Mouse (Mus musculus): ENCODE data around the gene Olfr427. TPM values are rescaled to one million over a fixed set of nuclear protein-coding genes. Genes with fewer than 3 reads are reported as not detected.
"Not testable (repeated sequence)": the region's sequence is repeated elsewhere in the genome, so short reads cannot be mapped to it uniquely, and the experiment has no call there.

Gene Olfr427
- not detected in 2 replicates for polyA plus RNA-seq (2015; fragmentation: Nextera tagmentation; extraction: Ambion mirVana)

GRCm38 (mm10) chr1:174096591-174096990 lies at the start of gene Olfr427:
Gene Olfr427 (plus strand): TSS chr1:174096891.
- H3K27me3 ChIP-seq, result no peaks in the 10 kb centered on the region
- no peak within 1 kb of the TSS for H3K27ac ChIP-seq
- ATAC-seq (ENCODE audit: low FRiP score, low read depth), result no peak
- H3K4me2 ChIP-seq (replicated peaks), result no peak within 1 kb of the TSS
- no peaks in the 10 kb centered on the region for H3K36me3 ChIP-seq
- 83% methylated on average over 1 of the region's 1 CpGs for WGBS
- no peaks in the 10 kb centered on the region for H3K4me1 ChIP-seq
- H3K9ac ChIP-seq, result no peak within 1 kb of the TSS
- no peak within 1 kb of the TSS for H3K4me3 ChIP-seq
- H3K9me3 ChIP-seq, result no peaks in the 10 kb centered on the region

DNA sequence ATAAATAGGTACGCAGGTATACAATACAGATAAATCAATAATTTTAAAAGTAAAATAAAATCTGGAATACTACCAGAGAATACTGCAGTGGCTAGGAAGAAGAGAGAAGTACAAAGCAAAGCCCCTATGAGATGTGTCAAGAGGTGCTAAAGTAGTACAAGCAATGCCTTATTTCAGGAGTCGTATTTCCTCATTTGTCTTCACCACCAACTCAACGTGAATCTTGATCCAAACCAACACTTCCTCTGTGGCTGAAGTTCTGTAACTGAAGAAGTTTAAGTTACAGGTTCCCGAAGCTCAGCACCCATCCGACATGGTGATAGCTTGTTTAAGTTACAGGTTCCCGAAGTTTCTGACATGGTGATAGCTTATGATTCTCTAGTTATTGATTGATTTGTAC lies 48.5 kb upstream of the Olfr427 start:
- ATAC-seq (ENCODE audit: low FRiP score, low read depth); H3K4me1 ChIP-seq; H3K4me2 ChIP-seq (replicated peaks); H3K4me3 ChIP-seq; H3K9ac ChIP-seq; H3K36me3 ChIP-seq; H3K27ac ChIP-seq; H3K9me3 ChIP-seq; H3K27me3 ChIP-seq: not testable (repeated sequence)
- 80% methylated on average over 6 of the region's 6 CpGs for WGBS

DNA sequence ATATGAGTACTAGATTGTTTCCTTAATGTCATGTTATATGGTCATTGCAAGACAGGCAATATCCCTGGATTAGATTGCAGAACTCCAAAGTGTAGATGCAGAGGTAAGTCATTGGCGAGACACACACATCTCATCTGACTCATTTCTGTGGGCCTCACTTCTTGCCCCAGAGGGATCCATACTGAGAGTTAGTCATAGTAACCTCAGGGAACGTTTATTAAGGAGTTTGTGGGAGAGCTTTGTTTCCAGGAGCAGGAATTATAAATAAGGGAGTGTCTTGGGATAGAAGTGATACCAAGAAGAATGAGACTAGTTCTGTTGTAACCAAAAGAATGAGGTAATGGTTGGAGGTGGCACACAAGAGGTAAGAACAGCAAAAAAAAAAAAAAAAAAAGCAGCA lies 47.8 kb upstream of the Olfr427 start, which contains the start of gene Olfr432:
TSS of gene Olfr432 (plus strand) at position 313 of the 400 bp plus-strand sequence.
- no peaks in the 10 kb centered on the region for H3K4me1 ChIP-seq
- no peak for ATAC-seq (ENCODE audit: low FRiP score, low read depth)
- WGBS, result 73% methylated on average over 2 of the region's 2 CpGs

DNA sequence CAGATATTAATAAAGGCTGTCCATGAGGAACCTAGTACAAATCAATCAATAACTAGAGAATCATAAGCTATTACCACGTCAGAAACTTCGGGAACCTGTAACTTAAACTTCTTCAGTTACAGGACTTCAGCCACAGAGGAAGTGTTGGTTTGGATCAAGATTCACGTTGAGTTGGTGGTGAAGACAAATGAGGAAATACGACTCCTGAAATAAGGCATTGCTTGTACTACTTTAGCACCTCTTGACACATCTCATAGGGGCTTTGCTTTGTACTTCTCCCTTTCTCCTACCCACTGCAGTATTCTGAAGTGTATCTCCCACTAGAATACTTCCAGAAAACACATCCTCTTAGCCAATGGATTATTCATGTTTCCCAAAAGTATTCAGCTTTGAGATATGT lies 47.3 kb upstream of the Olfr427 start:
- not testable (repeated sequence) for H3K9me3 ChIP-seq

More for the DNA sequence above, 47.8 kb upstream of the Olfr427 start, which contains the start of gene Olfr432:
- H3K9me3 ChIP-seq, result no peaks in the 10 kb centered on the region
- H3K27ac ChIP-seq, result no peak within 1 kb of the TSS
- no peak within 1 kb of the TSS for H3K9ac ChIP-seq
- H3K4me2 ChIP-seq (replicated peaks), result no peak within 1 kb of the TSS
- H3K4me3 ChIP-seq, result no peak within 1 kb of the TSS
- H3K27me3 ChIP-seq, result no peaks in the 10 kb centered on the region
- H3K36me3 ChIP-seq, result no peaks in the 10 kb centered on the region

DNA sequence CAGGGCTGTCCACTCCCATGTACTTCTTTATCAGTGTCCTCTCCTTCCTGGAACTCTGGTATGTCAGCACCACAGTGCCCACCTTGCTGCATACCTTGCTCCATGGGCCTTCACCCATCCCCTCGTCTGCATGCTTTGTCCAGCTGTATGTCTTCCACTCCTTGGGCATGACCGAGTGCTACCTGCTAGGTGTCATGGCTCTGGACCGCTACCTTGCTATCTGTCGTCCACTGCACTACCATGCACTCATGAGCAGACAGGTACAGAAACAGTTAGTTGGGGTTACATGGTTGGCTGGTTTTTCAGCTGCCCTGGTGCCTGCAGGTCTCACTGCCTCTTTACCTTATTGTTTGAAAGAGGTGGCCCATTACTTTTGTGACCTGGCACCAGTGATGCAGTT lies 46.2 kb upstream of the Olfr427 start:
- Histone ChIP-seq H3K9ac (no peak overlapping the region), H3K4me1 (no peaks in the 10 kb centered on the region), H3K36me3 (no peaks in the 10 kb centered on the region), H3K9me3 (no peaks in the 10 kb centered on the region), H3K27ac (no peak overlapping the region), H3K4me2 (replicated peaks) (no peak overlapping the region), H3K4me3 (no peak overlapping the region), H3K27me3 (no peaks in the 10 kb centered on the region)
- WGBS, result 87% methylated on average over 4 of the region's 4 CpGs
- no peak for ATAC-seq (ENCODE audit: low FRiP score, low read depth)

More for the DNA sequence above, 47.3 kb upstream of the Olfr427 start:
- H3K4me2 ChIP-seq (replicated peaks); H3K36me3 ChIP-seq; H3K9ac ChIP-seq; H3K4me1 ChIP-seq; H3K27me3 ChIP-seq; ATAC-seq (ENCODE audit: low FRiP score, low read depth); H3K4me3 ChIP-seq; H3K27ac ChIP-seq: not testable (repeated sequence)
- 71% methylated on average over 4 of the region's 4 CpGs for WGBS

DNA sequence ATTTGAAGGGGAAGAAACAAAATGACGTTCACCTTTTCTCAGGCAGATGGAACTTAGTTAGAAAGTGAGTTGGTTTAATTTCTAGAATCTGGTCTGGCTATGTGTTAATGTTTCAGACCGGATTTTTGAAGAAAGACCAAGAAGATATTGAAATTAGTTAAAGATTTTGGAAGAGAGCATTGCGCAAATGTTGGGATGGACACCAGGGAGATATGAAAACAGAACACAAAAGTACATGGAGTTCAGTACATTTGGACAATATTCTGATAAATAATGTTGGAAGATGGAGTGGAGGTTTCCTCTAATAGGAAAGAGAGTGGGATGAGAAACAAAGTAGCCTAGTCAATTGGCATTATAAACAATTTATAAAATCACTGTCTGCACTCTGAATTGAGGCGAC lies 45.2 kb upstream of the Olfr427 start:
- Histone ChIP-seq H3K9me3 (no peaks in the 10 kb centered on the region), H3K36me3 (no peaks in the 10 kb centered on the region), H3K4me2 (replicated peaks) (no peak overlapping the region), H3K27me3 (no peaks in the 10 kb centered on the region), H3K4me3 (no peak overlapping the region), H3K27ac (no peak overlapping the region), H3K9ac (no peak overlapping the region), H3K4me1 (no peaks in the 10 kb centered on the region)
- WGBS, result 84% methylated on average over 4 of the region's 4 CpGs
- no peak for ATAC-seq (ENCODE audit: low FRiP score, low read depth)

DNA sequence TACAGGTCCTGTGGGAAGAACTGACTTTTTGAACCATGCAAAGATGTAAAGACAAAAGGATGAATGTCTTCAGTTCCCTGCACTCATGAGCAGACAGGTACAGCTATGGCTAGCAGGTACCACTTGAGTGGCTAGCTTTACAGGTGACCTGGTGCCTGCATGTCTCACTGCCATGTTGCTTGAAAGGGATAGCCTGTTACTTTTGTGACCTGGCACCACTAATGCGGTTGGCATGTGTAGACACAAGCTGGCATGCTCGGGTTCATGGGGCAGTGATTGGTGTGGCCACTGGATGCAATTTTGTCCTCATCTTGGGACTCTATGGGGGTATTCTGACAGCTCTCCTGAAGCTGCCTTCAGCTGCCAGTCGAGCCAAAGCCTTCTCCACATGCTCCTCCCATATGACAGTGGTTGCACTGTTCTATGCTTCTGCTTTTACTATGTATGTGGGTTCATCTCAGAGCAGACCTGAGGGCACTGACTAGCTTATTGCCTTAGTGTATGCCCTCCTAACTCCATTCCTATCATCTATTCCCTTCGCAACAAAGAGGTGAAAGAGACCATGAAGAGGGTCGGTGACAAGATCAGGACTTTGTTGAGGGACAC lies 44.7 kb upstream of the Olfr427 start:
- H3K4me3 ChIP-seq, result no peak overlapping the region
- H3K9ac ChIP-seq, result no peak overlapping the region
- H3K4me1 ChIP-seq, result no peaks in the 10 kb centered on the region
- no peaks in the 10 kb centered on the region for H3K36me3 ChIP-seq
- H3K27ac ChIP-seq, result no peak overlapping the region
- no peaks in the 10 kb centered on the region for H3K27me3 ChIP-seq
- WGBS, result 80% methylated on average over 5 of the region's 5 CpGs
- ATAC-seq (ENCODE audit: low FRiP score, low read depth), result no peak
- no peaks in the 10 kb centered on the region for H3K9me3 ChIP-seq
- H3K4me2 ChIP-seq (replicated peaks), result no peak overlapping the region

DNA sequence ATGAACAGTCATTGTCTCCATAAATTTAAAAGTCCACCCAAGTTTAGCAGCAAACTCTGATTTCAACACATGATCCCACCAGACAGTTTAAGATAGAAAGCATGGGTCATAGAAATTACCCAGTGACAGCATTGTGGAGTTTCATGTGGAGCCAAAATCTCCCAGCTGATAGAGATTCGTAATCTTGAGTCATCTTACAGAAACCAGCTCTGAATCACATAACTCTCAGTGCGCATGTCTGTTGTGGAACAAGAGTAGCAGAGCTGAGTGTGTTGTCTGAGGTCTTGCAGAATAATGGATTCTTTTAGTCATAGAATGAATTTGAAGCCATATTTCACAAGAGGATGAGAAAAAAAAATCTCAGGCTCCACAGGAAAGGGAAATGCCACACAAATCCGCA lies 43.7 kb upstream of the Olfr427 start:
- H3K9me3 ChIP-seq, result no peaks in the 10 kb centered on the region
- no peaks in the 10 kb centered on the region for H3K27me3 ChIP-seq
- no peak overlapping the region for H3K4me3 ChIP-seq
- no peak overlapping the region for H3K27ac ChIP-seq
- no peak for ATAC-seq (ENCODE audit: low FRiP score, low read depth)
- no peak overlapping the region for H3K9ac ChIP-seq
- H3K4me1 ChIP-seq, result no peaks in the 10 kb centered on the region
- WGBS, result 85% methylated on average over 3 of the region's 3 CpGs
- H3K36me3 ChIP-seq, result no peaks in the 10 kb centered on the region
- no peak overlapping the region for H3K4me2 ChIP-seq (replicated peaks)

GRCm38 (mm10) chr1:174055248-174055647 lies 41.4 kb upstream of the Olfr427 start:
- no peak overlapping the region for H3K9ac ChIP-seq
- H3K27me3 ChIP-seq, result no peaks in the 10 kb centered on the region
- H3K9me3 ChIP-seq, result no peaks in the 10 kb centered on the region
- WGBS, result 84% methylated on average over 2 of the region's 2 CpGs
- ATAC-seq (ENCODE audit: low FRiP score, low read depth), result no peak
- H3K36me3 ChIP-seq, result no peaks in the 10 kb centered on the region
- H3K4me1 ChIP-seq, result no peaks in the 10 kb centered on the region
- H3K4me2 ChIP-seq (replicated peaks), result no peak overlapping the region
- H3K27ac ChIP-seq, result no peak overlapping the region
- H3K4me3 ChIP-seq, result no peak overlapping the region

GRCm38 (mm10) chr1:174066305-174066704 lies 30.4 kb upstream of the Olfr427 start, which contains the start of gene Olfr430:
Gene Olfr430 (plus strand): TSS chr1:174066605.
- H3K27ac ChIP-seq, result no peak within 1 kb of the TSS
- ATAC-seq (ENCODE audit: low FRiP score, low read depth), result no peak
- no peak within 1 kb of the TSS for H3K4me2 ChIP-seq (replicated peaks)
- no peaks in the 10 kb centered on the region for H3K9me3 ChIP-seq
- H3K36me3 ChIP-seq, result no peaks in the 10 kb centered on the region
- H3K4me1 ChIP-seq, result no peaks in the 10 kb centered on the region
- H3K4me3 ChIP-seq, result no peak within 1 kb of the TSS
- H3K27me3 ChIP-seq, result no peaks in the 10 kb centered on the region
- H3K9ac ChIP-seq, result no peak within 1 kb of the TSS
- WGBS, result 86% methylated on average over 3 of the region's 3 CpGs

DNA sequence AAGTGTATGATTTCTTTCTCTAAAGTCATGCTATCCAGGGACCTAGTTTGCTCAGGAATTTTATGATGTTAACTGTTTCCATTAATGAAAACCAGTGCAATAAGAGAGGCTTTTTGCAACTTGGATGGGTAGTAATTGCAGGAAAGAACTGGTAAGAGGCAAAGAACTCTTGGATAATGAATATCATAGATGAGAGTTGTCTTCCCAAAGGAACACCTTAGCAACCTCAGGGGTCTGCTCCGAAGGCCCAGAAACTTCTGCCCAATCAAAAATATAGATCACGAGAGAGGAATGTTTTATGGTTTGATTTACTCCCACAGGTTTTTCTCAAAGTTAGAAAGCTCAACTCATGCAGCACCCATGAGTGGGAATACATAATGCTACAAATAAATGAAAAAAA lies 12.7 kb upstream of the Olfr427 start, which contains the start of gene Olfr429:
TSS of gene Olfr429 (plus strand) at position 301 of the 400 bp plus-strand sequence.
- Histone ChIP-seq H3K27ac (no peak within 1 kb of the TSS), H3K9me3 (no peaks in the 10 kb centered on the region), H3K36me3 (no peaks in the 10 kb centered on the region), H3K4me2 (replicated peaks) (no peak within 1 kb of the TSS), H3K27me3 (no peaks in the 10 kb centered on the region), H3K9ac (no peak within 1 kb of the TSS), H3K4me3 (no peak within 1 kb of the TSS), H3K4me1 (no peaks in the 10 kb centered on the region)
- WGBS, result 84% methylated on average over 2 of the region's 2 CpGs
- ATAC-seq (ENCODE audit: low FRiP score, low read depth), result no peak

- ATAC-seq (ENCODE audit: low FRiP score, low read depth), result no peak
- H3K4me3 ChIP-seq, result no peak overlapping the region
- no peak overlapping the region for H3K27ac ChIP-seq
- no peaks in the 10 kb centered on the region for H3K36me3 ChIP-seq
- H3K9ac ChIP-seq, result no peak overlapping the region
- H3K27me3 ChIP-seq, result no peaks in the 10 kb centered on the region
- no peaks in the 10 kb centered on the region for H3K4me1 ChIP-seq
- no peak overlapping the region for H3K4me2 ChIP-seq (replicated peaks)
- WGBS, result 63% methylated on average over 2 of the region's 2 CpGs
- no peaks in the 10 kb centered on the region for H3K9me3 ChIP-seq
Observed at GRCm38 (mm10) chr1:174103735-174104134, 7.0 kb downstream of the Olfr427 start.

DNA sequence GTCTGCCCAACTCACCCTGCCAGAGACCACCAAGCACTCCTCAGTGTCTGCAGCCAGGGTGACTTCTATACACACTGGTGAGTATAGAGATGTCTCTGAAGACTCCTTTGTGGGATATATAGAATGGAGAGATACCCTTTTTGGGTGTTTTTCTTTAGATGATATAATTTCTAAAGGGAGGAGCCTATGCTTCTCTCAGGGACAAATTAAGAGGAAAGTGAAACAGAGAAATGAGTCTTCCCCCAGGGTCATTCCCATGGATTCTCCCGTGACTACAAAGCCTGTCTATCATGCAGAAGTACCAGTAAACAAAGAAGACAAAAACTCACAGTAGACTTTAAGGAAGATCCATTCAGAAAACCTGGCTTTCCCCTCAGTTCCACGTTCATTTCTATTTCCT lies 24.4 kb downstream of the Olfr427 start, which contains the start of gene Olfr231:
TSS of gene Olfr231 (minus strand) at position 101 of the 400 bp plus-strand sequence.
- no peak within 1 kb of the TSS for H3K27ac ChIP-seq
- no peak for ATAC-seq (ENCODE audit: low FRiP score, low read depth)
- H3K27me3 ChIP-seq, result no peaks in the 10 kb centered on the region
- H3K4me3 ChIP-seq, result no peak within 1 kb of the TSS
- no peaks in the 10 kb centered on the region for H3K4me1 ChIP-seq
- H3K36me3 ChIP-seq, result no peaks in the 10 kb centered on the region
- H3K9ac ChIP-seq, result no peak within 1 kb of the TSS
- no peaks in the 10 kb centered on the region for H3K9me3 ChIP-seq
- 50% methylated on average over 2 of the region's 2 CpGs for WGBS
- H3K4me2 ChIP-seq (replicated peaks), result no peak within 1 kb of the TSS

Data from limb, embryonic 13.5 days (tissue).